Mouse (Mus musculus) kidney, postnatal 0 days (tissue): ENCODE measurements around the gene Sfxn2. TPM values are rescaled to one million over a fixed set of nuclear protein-coding genes. Genes with fewer than 3 reads are reported as not detected.

ENCODE experiments used
- ATAC-seq: fragments of 200-750 bp; cut with Nextera tagmentation; replicated peaks from 2 replicates; pipeline ENCODE4 v1.8.0; 2017; ENCODE audit warnings: low read depth, moderate number of reproducible peaks, moderate TSS enrichment, moderate library complexity; ENCODE audit not compliant: low FRiP score
- DNase-seq: peaks from one replicate; pipeline ENCODE4 v3.0.0-alpha.2; 2016; ENCODE audit warnings: low spot score
- H3K27ac ChIP-seq: fragments of 300-500 bp; sonication (generic); 2 replicates; pipeline ENCODE4 v1.5.1; 2014; ENCODE audit warnings: mild to moderate bottlenecking
- H3K27me3 ChIP-seq: fragments of 300-500 bp; sonication (generic); 2 replicates; pipeline ENCODE4 v1.6.1; 2014; ENCODE audit warnings: low read length, mixed read lengths; ENCODE audit not compliant: insufficient read depth
- H3K36me3 ChIP-seq: fragments of 300-500 bp; sonication (generic); 2 replicates; pipeline ENCODE4 v1.6.1; 2014; ENCODE audit warnings: low read length, mixed read lengths; ENCODE audit not compliant: insufficient read depth
- H3K4me1 ChIP-seq: fragments of 300-500 bp; sonication (generic); replicated peaks from 2 replicates; pipeline ENCODE4 v1.6.1; 2014; ENCODE audit warnings: antibody characterized with exemption, low read length, mixed read lengths; ENCODE audit not compliant: insufficient read depth
- H3K4me2 ChIP-seq: fragments of 300-500 bp; sonication (generic); 2 replicates; pipeline ENCODE4 v1.6.1; 2014; ENCODE audit warnings: mild to moderate bottlenecking, low read length, moderate library complexity, mixed read lengths
- H3K4me3 ChIP-seq: fragments of 300-500 bp; sonication (generic); replicated peaks from 2 replicates; pipeline ENCODE4 v1.5.1; 2014; ENCODE audit warnings: low read depth, low read length
- H3K9ac ChIP-seq: fragments of 300-500 bp; sonication (generic); 2 replicates; pipeline ENCODE4 v1.6.1; 2014; ENCODE audit warnings: low read depth, low read length
- H3K9me3 ChIP-seq: fragments of 300-500 bp; sonication (generic); replicated peaks from 2 replicates; pipeline ENCODE4 v1.6.1; 2016; ENCODE audit warnings: low read length, inconsistent platforms, mixed read lengths
- CTCF ChIP-seq: IDR thresholded peaks from 2 replicates; pipeline ENCODE4 v1.5.1; 2016; ENCODE audit warnings: antibody characterized with exemption, low read depth, mild to moderate bottlenecking, moderate library complexity
- WGBS: fragments of 180-500 bp; shearing (Covaris S2); extraction: QIAGEN DNeasy Blood & Tissue Kit; methylation state at CpG from one replicate; pipeline ENCODE4 v1.1.7; 2014; 5-methylcytosine and 5-hydroxymethylcytosine counted together
- polyA plus RNA-seq: library from polyadenylated mRNA; unstranded; fragments of >200 nt; fragmentation: Nextera tagmentation; extraction: Ambion mirVana; gene quantifications from 2 replicates; pipeline ENCODE4 v1.2.1, GENCODE M21; 2015

Gene Sfxn2
- polyA plus RNA-seq, 1 experiment from 2014 or later: 47.1 TPM

GRCm38 (mm10) chr19:46623790-46624772 lies 50.9 kb downstream of the Sfxn2 start:
- 8% methylated on average over 19 of the region's 19 CpGs for WGBS
- peak; percentile 90 for DNase-seq
- peak overlapping the region; percentile 58 for H3K9ac ChIP-seq

GRCm38 (mm10) chr19:46625015-46625414 lies 51.9 kb downstream of the Sfxn2 start:
- 89% methylated on average over 12 of the region's 12 CpGs for WGBS
- Histone ChIP-seq H3K4me1 (peaks cover 38% of the 10 kb centered on the region), H3K27ac (no peak overlapping the region)

More at GRCm38 (mm10) chr19:46623790-46624772, 50.9 kb downstream of the Sfxn2 start:
- H3K4me2 ChIP-seq: peak overlapping the region; percentile 63
- peak overlapping the region; percentile 93 for H3K27ac ChIP-seq
- H3K27me3 ChIP-seq: no peaks in the 10 kb centered on the region
- TF ChIP-seq CTCF: no peak
- H3K4me3 ChIP-seq: peak overlapping the region; percentile 35
- 0 out of 2 replicates have a peak, but pooled peaks cover 3% of the 10 kb centered on the region for H3K36me3 ChIP-seq
- ATAC-seq: peak; percentile 70
- H3K4me1 ChIP-seq: peaks cover 42% of the 10 kb centered on the region
- H3K9me3 ChIP-seq: no peaks in the 10 kb centered on the region

DNA sequence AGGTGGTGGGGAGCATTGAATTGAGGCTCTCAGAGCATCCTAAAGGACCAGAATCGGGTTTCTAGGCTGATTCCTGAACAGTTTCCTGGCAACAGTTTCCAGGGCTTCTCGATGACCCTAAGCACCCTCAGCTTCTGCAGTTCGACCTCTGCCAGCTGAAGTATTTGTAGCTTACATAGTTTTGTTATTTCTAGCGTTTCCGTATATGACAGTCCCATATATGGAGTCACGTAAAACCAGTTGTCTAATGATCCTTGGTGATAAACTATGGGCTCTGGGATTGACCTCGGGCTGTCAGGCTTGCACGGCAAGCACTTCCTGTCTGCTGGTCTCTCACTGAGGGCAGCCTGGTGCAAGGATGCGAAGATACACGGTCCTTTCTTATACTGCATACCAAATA lies 52.4 kb downstream of the Sfxn2 start:
- Histone ChIP-seq H3K9ac (no peak overlapping the region), H3K27me3 (no peaks in the 10 kb centered on the region), H3K4me3 (no peak overlapping the region), H3K4me2 (no peak overlapping the region), H3K9me3 (no peaks in the 10 kb centered on the region), H3K4me1 (peaks cover 38% of the 10 kb centered on the region), H3K27ac (no peak overlapping the region), H3K36me3 (0 out of 2 replicates have a peak, but pooled peaks cover 3% of the 10 kb centered on the region)
- ATAC-seq: no peak
- WGBS: 36% methylated on average over 10 of the region's 10 CpGs
- DNase-seq: peak; percentile 52
- TF ChIP-seq CTCF: no peak

More at GRCm38 (mm10) chr19:46625015-46625414, 51.9 kb downstream of the Sfxn2 start:
- no peak for TF ChIP-seq CTCF
- no peak for DNase-seq
- Histone ChIP-seq H3K4me2 (no peak overlapping the region), H3K27me3 (no peaks in the 10 kb centered on the region), H3K4me3 (no peak overlapping the region), H3K9me3 (no peaks in the 10 kb centered on the region), H3K9ac (no peak overlapping the region), H3K36me3 (0 out of 2 replicates have a peak, but pooled peaks cover 3% of the 10 kb centered on the region)
- no peak for ATAC-seq

GRCm38 (mm10) chr19:46628403-46628802 lies 55.2 kb downstream of the Sfxn2 start:
- H3K9ac ChIP-seq: no peak overlapping the region
- H3K4me1 ChIP-seq: peaks cover 15% of the 10 kb centered on the region
- ATAC-seq (no peak), DNase-seq (no peak)
- WGBS: 84% methylated on average over 10 of the region's 10 CpGs
- no peak overlapping the region for H3K4me2 ChIP-seq
- no peak overlapping the region for H3K27ac ChIP-seq
- H3K27me3 ChIP-seq: no peaks in the 10 kb centered on the region
- H3K36me3 ChIP-seq: 0 out of 2 replicates have a peak, but pooled peaks cover 3% of the 10 kb centered on the region
- TF ChIP-seq CTCF: no peak
- H3K9me3 ChIP-seq: no peaks in the 10 kb centered on the region
- H3K4me3 ChIP-seq: no peak overlapping the region

DNA sequence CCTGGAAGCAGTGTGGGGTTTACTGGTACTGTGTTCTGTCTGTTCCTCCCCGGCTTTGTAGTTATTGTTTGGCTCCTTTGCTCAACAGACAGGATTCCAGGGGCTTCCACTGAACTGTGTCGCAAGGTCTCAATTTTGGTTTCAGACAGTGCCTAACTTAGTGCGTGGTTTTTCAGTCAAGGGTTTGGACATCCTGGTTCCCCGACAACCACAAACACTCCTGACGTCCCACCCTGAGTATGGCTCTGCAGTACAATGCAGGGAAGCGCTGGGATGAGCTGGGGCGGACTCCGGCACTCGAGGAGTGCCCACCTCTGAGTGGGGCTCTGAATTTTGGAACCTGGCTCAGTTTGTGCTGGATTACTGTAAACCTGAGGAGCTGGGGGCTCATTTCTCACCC lies 56.6 kb downstream of the Sfxn2 start:
- Histone ChIP-seq H3K9me3 (no peaks in the 10 kb centered on the region), H3K4me3 (no peak overlapping the region), H3K4me2 (no peak overlapping the region), H3K27ac (no peak overlapping the region), H3K4me1 (peaks cover under 1% of the 10 kb centered on the region; the same call in 1 of the 2 replicates), H3K9ac (no peak overlapping the region), H3K27me3 (no peaks in the 10 kb centered on the region), H3K36me3 (peaks cover 3% of the 10 kb centered on the region; the same call in 1 of the 2 replicates)
- DNase-seq (no peak), ATAC-seq (no peak)
- no peak for TF ChIP-seq CTCF
- WGBS: 77% methylated on average over 9 of the region's 9 CpGs

- Histone ChIP-seq H3K9me3 (no peaks in the 10 kb centered on the region), H3K27me3 (no peaks in the 10 kb centered on the region), H3K9ac (no peak overlapping the region), H3K27ac (no peak overlapping the region), H3K36me3 (peaks cover 3% of the 10 kb centered on the region; the same call in 1 of the 2 replicates), H3K4me1 (no peaks in the 10 kb centered on the region; the same call in 1 of the 2 replicates), H3K4me3 (no peak overlapping the region), H3K4me2 (no peak overlapping the region)
- WGBS: 83% methylated on average over 9 of the region's 9 CpGs
- no peak for TF ChIP-seq CTCF
- DNase-seq: no peak
- ATAC-seq: no peak
Measured at GRCm38 (mm10) chr19:46631637-46632036, 58.5 kb downstream of the Sfxn2 start.
